Mouse (Mus musculus) effector memory CD4-positive, alpha-beta T cell, adult 7 months (primary cell): Measurements from ENCODE around the gene Psmb9. TPM values are rescaled to one million over a fixed set of nuclear protein-coding genes. Genes with fewer than 3 reads are reported as not detected.

ENCODE experiments used
- polyA plus RNA-seq: library from polyadenylated mRNA; unstranded; fragments of 100-300 nt; shearing (Covaris generic); gene quantifications from one replicate; pipeline ENCODE4 v1.2.1, GENCODE M21; 2017

Psmb9 gene
- polyA plus RNA-seq = 283 TPM

DNA sequence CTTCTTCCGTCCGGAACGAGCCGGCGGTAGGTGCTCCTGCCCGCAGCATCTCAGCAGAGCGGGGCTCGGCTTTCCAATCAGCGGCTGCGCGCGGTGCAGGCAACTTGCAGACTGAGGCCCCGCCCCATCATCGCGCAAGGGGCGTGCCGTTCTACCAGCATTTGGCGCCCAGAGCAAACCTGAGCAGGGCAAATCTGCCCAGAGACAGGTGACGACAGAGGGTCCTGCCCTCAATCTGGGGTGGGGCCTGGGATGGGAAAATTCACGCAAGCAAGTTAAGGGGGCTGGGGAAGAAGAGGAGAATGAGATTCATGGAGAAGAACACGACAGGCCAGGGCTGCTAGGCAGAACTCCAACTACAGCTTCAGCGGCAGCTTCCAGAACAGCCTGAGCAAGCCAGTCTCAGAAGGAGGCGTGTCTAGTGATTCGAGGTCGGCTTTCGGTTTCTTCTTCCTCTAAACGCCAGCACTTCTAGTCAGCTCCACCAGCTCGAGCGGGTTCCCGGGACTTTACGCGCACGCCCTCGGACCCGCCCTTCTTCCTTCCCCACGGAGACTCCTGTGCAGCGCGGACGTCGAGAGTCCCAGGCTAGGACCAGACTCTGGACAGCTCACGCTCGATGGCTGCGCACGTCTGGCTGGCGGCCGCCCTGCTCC lies at the start of gene Psmb9, which contains the start of gene Tap1:
TSS of gene Psmb9 (minus strand) at position 504 of the 656 bp plus-strand sequence.
TSS of gene Tap1 (plus strand) at position 293 of the 656 bp plus-strand sequence.

DNA sequence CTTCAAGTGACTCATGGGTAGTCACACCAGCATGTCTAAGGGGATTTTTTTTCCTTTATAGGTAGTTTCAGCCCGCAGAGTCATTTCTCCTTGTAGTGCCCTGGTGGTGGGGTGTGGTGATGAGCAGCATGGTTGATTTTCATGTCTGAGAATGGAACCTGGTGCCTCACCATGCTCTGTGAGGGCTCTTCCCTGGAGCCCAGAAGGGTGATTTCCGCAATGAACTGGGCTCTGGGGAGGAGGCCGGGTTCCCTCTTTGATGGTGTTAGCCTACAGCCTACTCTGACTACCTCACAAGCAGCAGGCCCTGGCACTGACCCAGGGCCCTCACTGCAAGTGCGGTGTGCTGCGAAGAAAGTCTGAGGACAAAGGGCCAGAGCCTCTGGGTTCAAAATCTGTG lies 15.9 kb upstream of the Psmb9 start, which contains the start of gene Tap2:
TSS of gene Tap2 (plus strand) at position 84 of the 400 bp plus-strand sequence.

GRCm38 (mm10) chr17:34196941-34197894 lies 9.7 kb upstream of the Psmb9 start, which contains the start of gene Psmb8:
Gene Psmb8, plus strand, starts transcription at chr17:34197721.

DNA sequence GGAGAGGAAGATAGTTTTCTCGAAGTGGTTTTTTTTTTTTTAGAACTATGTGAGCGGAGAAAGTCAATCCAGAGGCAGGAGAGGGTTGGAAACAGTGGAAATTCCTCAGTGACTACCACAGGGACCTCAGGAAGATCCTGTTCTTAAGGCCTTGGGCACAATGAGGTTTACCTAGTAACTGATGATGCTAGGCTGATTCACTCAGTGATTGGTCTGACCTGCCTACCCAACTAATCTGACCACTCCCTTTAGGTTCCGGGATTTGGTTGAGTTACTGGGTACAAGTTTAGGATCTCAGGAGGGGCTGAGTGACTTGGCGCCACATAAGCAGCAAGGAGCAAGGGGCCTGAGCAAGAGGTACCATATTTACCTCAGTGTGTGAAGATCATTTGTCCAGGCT lies 34.6 kb downstream of the Psmb9 start, which contains the start of gene H2-DMb1:
TSS of gene H2-DMb1 (plus strand) at position 150 of the 400 bp plus-strand sequence.

DNA sequence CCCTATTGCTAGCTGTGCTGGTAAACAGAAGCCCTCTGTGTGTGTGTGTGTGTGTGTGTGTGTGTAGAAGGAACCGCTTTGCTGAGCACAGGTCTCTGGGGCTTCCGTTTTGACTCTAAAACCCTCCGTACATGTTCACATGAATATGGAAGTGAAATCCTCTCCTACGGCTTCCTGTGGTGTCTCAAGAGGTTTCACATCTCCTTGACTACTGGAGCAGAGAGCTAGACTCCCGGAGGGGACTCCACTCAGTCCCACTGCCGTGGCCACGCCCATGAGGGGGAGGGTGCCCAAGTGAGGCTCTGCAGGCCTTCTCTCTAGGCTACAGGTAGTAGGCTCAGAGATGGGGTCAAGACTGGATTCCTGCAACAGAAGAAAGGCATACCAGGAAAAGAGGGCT lies 44.5 kb downstream of the Psmb9 start, which contains the start of gene H2-DMb2:
TSS of gene H2-DMb2 (plus strand) at position 275 of the 400 bp plus-strand sequence.

Other genes starting within 250 kb of the Psmb9 start
- 83.9 TPM for gene Pfdn6, start 247.4 kb downstream of the Psmb9 start, polyA plus RNA-seq
- 39.0 TPM for gene Wdr46, start 247.1 kb downstream of the Psmb9 start, polyA plus RNA-seq
- 8.6 TPM for gene B3galt4, start 236.3 kb downstream of the Psmb9 start, polyA plus RNA-seq
- gene Vps52, start 232.0 kb downstream of the Psmb9 start, polyA plus RNA-seq = 38.1 TPM
- gene Rps18, start 231.8 kb downstream of the Psmb9 start, polyA plus RNA-seq = 2,394 TPM
- 13,530 TPM for gene H2-K1, start 187.4 kb downstream of the Psmb9 start, polyA plus RNA-seq
- gene Ring1, start 163.1 kb downstream of the Psmb9 start, polyA plus RNA-seq = 26.1 TPM
- 225 TPM for gene H2-Ke6, start 159.7 kb downstream of the Psmb9 start, polyA plus RNA-seq
- gene Slc39a7, start 156.1 kb downstream of the Psmb9 start, polyA plus RNA-seq = 137 TPM
- 78.8 TPM for gene Rxrb, start 156.0 kb downstream of the Psmb9 start, polyA plus RNA-seq
- 0.27 TPM for gene Col11a2, start 148.3 kb downstream of the Psmb9 start, polyA plus RNA-seq
- gene H2-Oa, start 95.4 kb downstream of the Psmb9 start, polyA plus RNA-seq = 1.2 TPM
- 12.1 TPM for gene H2-DMa, start 68.2 kb downstream of the Psmb9 start, polyA plus RNA-seq
- 260 TPM for gene Brd2, start 65.1 kb downstream of the Psmb9 start, polyA plus RNA-seq
- 0.28 TPM for gene H2-DMb2, start 44.5 kb downstream of the Psmb9 start, polyA plus RNA-seq
- 1.0 TPM for gene H2-DMb1, start 34.7 kb downstream of the Psmb9 start, polyA plus RNA-seq
- 207 TPM for gene Tap1, start 211 bp downstream of the Psmb9 start, polyA plus RNA-seq
- gene Psmb8, start 10.0 kb upstream of the Psmb9 start, polyA plus RNA-seq = 746 TPM
- 259 TPM for gene Tap2, start 15.8 kb upstream of the Psmb9 start, polyA plus RNA-seq
- gene H2-Ob, start 51.1 kb upstream of the Psmb9 start, polyA plus RNA-seq = 20.6 TPM
- 0.38 TPM for gene H2-Ab1, start 69.9 kb upstream of the Psmb9 start, polyA plus RNA-seq
- gene H2-Aa, start 100.1 kb upstream of the Psmb9 start, polyA plus RNA-seq = 0.44 TPM
- 0.48 TPM for gene H2-Eb1, start 118.1 kb upstream of the Psmb9 start, polyA plus RNA-seq
- not detected for gene H2-Eb2, start 137.9 kb upstream of the Psmb9 start, polyA plus RNA-seq
- gene Btnl2, start 167.1 kb upstream of the Psmb9 start, polyA plus RNA-seq = 0.15 TPM
- not detected for gene Btnl1, start 189.4 kb upstream of the Psmb9 start, polyA plus RNA-seq
- 1.2 TPM for gene BC051142, start 211.1 kb upstream of the Psmb9 start, polyA plus RNA-seq